Mouse (Mus musculus): ENCODE results near the gene Ssh1. TPM values are rescaled to one million over a fixed set of nuclear protein-coding genes. Genes with fewer than 3 reads are reported as not detected.

Ssh1 gene
- polyA plus RNA-seq, 1 experiment, result 3.9 TPM

- Histone ChIP-seq H3K4me1 (peaks cover 91% of the 10 kb centered on the region), H3K4me3 (replicated peaks) (peak overlapping the region; percentile 34), H3K27me3 (replicated peaks) (no peaks in the 10 kb centered on the region), H3K36me3 (replicated peaks; ENCODE audit: low read length) (peaks cover 88% of the 10 kb centered on the region), H3K9me3 (peaks cover 8% of the 10 kb centered on the region; the same call in 1 of the 2 replicates)
- TF ChIP-seq FLI1 (IDR thresholded peaks at IDR 0.05; ENCODE audit: low read length), result no peak
- no peak for TF ChIP-seq GATA1 (IDR thresholded peaks at IDR 0.05; ENCODE audit: borderline replicate concordance, low read length)
Observed at GRCm38 (mm10) chr5:113943328-113943727, 50.4 kb downstream of the Ssh1 start.

DNA sequence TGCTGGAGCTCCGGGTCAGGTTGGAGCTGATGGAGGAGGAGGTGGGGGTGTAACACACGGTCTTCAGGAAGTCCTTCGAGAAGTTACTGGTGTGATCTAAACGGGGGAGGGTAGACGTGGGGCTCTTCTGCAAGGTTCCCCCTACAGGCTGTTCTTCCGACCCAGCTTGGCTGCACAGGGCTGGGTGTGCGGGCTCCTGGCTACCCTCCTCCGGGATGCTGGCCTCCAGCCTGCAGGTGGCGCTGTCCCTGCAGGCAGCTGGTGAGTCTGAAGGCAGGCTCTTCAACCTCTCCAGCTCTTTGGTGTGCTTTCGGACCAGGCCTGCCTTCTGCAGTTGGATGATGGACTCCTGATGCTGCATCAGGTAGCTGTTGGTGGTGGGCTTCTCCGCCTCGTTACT is 51.1 kb downstream of the Ssh1 start:
- peaks cover 85% of the 10 kb centered on the region for H3K36me3 ChIP-seq (replicated peaks; ENCODE audit: low read length)

DNA sequence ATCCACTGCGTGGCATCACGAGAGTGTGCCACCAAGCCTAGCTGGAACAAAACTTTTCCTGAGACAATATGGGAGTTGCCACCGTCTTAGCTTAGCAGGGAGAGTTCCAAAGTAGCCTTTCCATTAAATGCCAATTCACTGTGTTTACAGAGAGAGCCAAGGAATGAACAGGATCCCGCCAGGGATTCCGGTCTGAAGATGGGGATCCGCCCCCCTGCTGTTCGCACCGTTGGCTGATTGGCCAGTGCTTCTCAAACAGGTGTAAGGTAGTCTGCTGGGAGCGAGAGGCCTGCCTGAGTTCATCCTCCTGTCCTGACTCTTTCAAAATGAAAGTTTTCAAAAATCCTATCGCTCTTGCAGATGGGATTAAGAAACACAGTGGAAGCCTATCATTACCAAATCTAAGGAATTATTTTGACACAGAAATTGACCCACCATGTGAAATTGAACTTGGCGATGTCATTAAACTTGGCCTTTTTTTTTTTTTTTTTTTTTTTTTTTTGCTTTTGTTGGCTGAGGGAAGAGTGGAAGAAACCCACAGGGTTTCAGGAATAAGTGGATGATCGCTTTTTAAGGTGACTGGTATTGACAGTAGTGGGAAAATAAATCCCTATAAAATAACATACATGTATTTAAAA is 54.3 kb downstream of the Ssh1 start:
- Histone ChIP-seq H3K4me1 (peaks cover 96% of the 10 kb centered on the region), H3K36me3 (replicated peaks; ENCODE audit: low read length) (peaks cover 61% of the 10 kb centered on the region), H3K27me3 (replicated peaks) (no peaks in the 10 kb centered on the region), H3K9me3 (peaks cover 9% of the 10 kb centered on the region), H3K4me3 (replicated peaks) (no peak overlapping the region)
- TF ChIP-seq GATA1 (IDR thresholded peaks at IDR 0.05; ENCODE audit: borderline replicate concordance, low read length) (no peak), FLI1 (IDR thresholded peaks at IDR 0.05; ENCODE audit: low read length) (no peak)

More for the DNA sequence above, 51.1 kb downstream of the Ssh1 start:
- Histone ChIP-seq H3K27me3 (replicated peaks) (no peaks in the 10 kb centered on the region), H3K4me3 (replicated peaks) (no peak overlapping the region), H3K4me1 (peaks cover 94% of the 10 kb centered on the region), H3K9me3 (peaks cover 8% of the 10 kb centered on the region; the same call in 1 of the 2 replicates)
- no peak for TF ChIP-seq FLI1 (IDR thresholded peaks at IDR 0.05; ENCODE audit: low read length)
- TF ChIP-seq GATA1 (IDR thresholded peaks at IDR 0.05; ENCODE audit: borderline replicate concordance, low read length), result no peak

DNA sequence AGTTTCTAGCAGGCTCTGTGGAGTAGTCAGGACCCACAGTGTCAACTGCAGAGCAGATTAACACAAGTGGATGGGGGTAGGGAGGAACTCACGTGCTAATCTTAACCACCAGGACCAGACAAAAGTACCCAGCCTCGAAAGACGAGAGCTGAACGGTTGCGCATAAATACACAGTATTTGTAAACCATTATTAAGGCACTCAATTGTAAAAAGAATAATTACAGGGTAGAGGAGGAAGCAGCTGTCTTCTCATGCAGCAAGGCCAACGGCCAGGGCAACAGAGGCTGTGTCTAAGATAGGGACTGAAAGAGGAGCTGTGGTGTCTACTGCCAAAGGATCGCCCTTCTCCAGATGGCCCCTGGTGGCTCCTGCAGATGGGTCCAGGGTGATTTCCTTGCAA is 56.0 kb downstream of the Ssh1 start:
- no peaks in the 10 kb centered on the region for H3K27me3 ChIP-seq (replicated peaks)
- peaks cover 45% of the 10 kb centered on the region for H3K36me3 ChIP-seq (replicated peaks; ENCODE audit: low read length)
- H3K4me1 ChIP-seq, result peaks cover 96% of the 10 kb centered on the region
- TF ChIP-seq GATA1 (IDR thresholded peaks at IDR 0.05; ENCODE audit: borderline replicate concordance, low read length), result no peak
- no peak for TF ChIP-seq FLI1 (IDR thresholded peaks at IDR 0.05; ENCODE audit: low read length)
- peak overlapping the region; percentile 68 for H3K4me3 ChIP-seq (replicated peaks)
- peaks cover 9% of the 10 kb centered on the region for H3K9me3 ChIP-seq

- H3K4me3 ChIP-seq (replicated peaks), result no peak overlapping the region
- peaks cover 14% of the 10 kb centered on the region for H3K36me3 ChIP-seq (replicated peaks; ENCODE audit: low read length)
- no peaks in the 10 kb centered on the region for H3K27me3 ChIP-seq (replicated peaks)
- TF ChIP-seq GATA1 (IDR thresholded peaks at IDR 0.05; ENCODE audit: borderline replicate concordance, low read length), result no peak
- H3K4me1 ChIP-seq, result peaks cover 90% of the 10 kb centered on the region
- peaks cover 7% of the 10 kb centered on the region for H3K9me3 ChIP-seq
Observed at GRCm38 (mm10) chr5:113933889-113934288, 59.8 kb downstream of the Ssh1 start.

DNA sequence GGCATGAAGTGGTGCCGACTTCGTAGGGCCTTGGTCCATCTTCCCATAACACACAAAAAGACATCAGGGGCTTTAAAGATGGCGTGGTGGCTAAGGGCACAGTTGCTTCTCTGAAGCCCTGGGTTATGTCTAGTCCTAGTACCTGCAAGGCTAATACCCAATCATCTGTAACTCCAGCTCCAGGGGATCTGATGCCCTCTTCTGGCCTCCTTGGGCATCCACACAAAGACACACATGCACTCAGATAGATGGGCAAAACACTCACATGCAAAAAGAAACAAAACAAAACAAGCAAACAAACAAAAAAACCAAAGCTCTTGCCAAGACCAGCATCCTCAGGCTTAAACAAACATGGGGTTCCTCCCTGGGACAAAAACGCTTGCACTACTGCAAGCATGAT is 60.2 kb downstream of the Ssh1 start:
- Histone ChIP-seq H3K27me3 (replicated peaks) (no peaks in the 10 kb centered on the region), H3K36me3 (replicated peaks; ENCODE audit: low read length) (peaks cover 13% of the 10 kb centered on the region), H3K9me3 (peaks cover 10% of the 10 kb centered on the region), H3K4me3 (replicated peaks) (no peak overlapping the region), H3K4me1 (peaks cover 86% of the 10 kb centered on the region)
- TF ChIP-seq GATA1 (IDR thresholded peaks at IDR 0.05; ENCODE audit: borderline replicate concordance, low read length), result no peak
- no peak for TF ChIP-seq FLI1 (IDR thresholded peaks at IDR 0.05; ENCODE audit: low read length)

GRCm38 (mm10) chr5:113932310-113932709 is 61.4 kb downstream of the Ssh1 start:
- Histone ChIP-seq H3K4me3 (replicated peaks) (no peak overlapping the region), H3K36me3 (replicated peaks; ENCODE audit: low read length) (peaks cover 18% of the 10 kb centered on the region), H3K4me1 (peaks cover 74% of the 10 kb centered on the region), H3K9me3 (peaks cover 21% of the 10 kb centered on the region), H3K27me3 (replicated peaks) (no peaks in the 10 kb centered on the region)
- TF ChIP-seq FLI1 (IDR thresholded peaks at IDR 0.05; ENCODE audit: low read length) (no peak), GATA1 (IDR thresholded peaks at IDR 0.05; ENCODE audit: borderline replicate concordance, low read length) (no peak)

GRCm38 (mm10) chr5:113930648-113931609 is 62.8 kb downstream of the Ssh1 start:
- H3K27me3 ChIP-seq (replicated peaks), result no peaks in the 10 kb centered on the region
- H3K4me3 ChIP-seq (replicated peaks), result peak overlapping the region; percentile 84

GRCm38 (mm10) chr5:113929950-113930647 is 63.6 kb downstream of the Ssh1 start:
- H3K4me3 ChIP-seq (replicated peaks), result peak overlapping the region; percentile 84
- no peaks in the 10 kb centered on the region for H3K27me3 ChIP-seq (replicated peaks)
- peaks cover 20% of the 10 kb centered on the region for H3K9me3 ChIP-seq
- H3K36me3 ChIP-seq (replicated peaks; ENCODE audit: low read length), result peaks cover 21% of the 10 kb centered on the region
- H3K4me1 ChIP-seq, result peaks cover 70% of the 10 kb centered on the region
- TF ChIP-seq FLI1 (IDR thresholded peaks at IDR 0.05; ENCODE audit: low read length), result no peak
- TF ChIP-seq GATA1 (IDR thresholded peaks at IDR 0.05; ENCODE audit: borderline replicate concordance, low read length), result no peak

More at GRCm38 (mm10) chr5:113930648-113931609, 62.8 kb downstream of the Ssh1 start:
- Histone ChIP-seq H3K9me3 (peaks cover 23% of the 10 kb centered on the region), H3K4me1 (peaks cover 70% of the 10 kb centered on the region), H3K36me3 (replicated peaks; ENCODE audit: low read length) (peaks cover 25% of the 10 kb centered on the region)
- TF ChIP-seq GATA1 (IDR thresholded peaks at IDR 0.05; ENCODE audit: borderline replicate concordance, low read length), result no peak
- no peak for TF ChIP-seq FLI1 (IDR thresholded peaks at IDR 0.05; ENCODE audit: low read length)

Measured in megakaryocyte, embryonic 14.5 days (primary cell).